Mouse (Mus musculus) T-helper 2 cell (primary cell): ENCODE results near the gene Eif4g3.

Experiments
- in situ Hi-C: fragments of 300-600 bp; cut with MboI, MseI; formaldehyde crosslinking; loops from one replicate; pipeline ENCODE4 v1.15.1; 2025; ENCODE audit warnings: high pct_unique_total_duplicates

The Eif4g3 gene

GRCm38 (mm10) chr4:138100456-138100855, 107.6 kb downstream of the Eif4g3 start:
- in situ Hi-C loops, result no loop called here

- in situ Hi-C loops, result no loop called here
Measured at GRCm38 (mm10) chr4:138101795-138102194, 109.0 kb downstream of the Eif4g3 start.

- in situ Hi-C loops, result no loop called here
Measured at GRCm38 (mm10) chr4:138102413-138102812, 109.6 kb downstream of the Eif4g3 start.

GRCm38 (mm10) chr4:138104967-138105366, 112.1 kb downstream of the Eif4g3 start:
- in situ Hi-C loops, result no loop called here

- in situ Hi-C loops, result no loop called here
Measured at GRCm38 (mm10) chr4:138107441-138108409, 114.9 kb downstream of the Eif4g3 start.

DNA sequence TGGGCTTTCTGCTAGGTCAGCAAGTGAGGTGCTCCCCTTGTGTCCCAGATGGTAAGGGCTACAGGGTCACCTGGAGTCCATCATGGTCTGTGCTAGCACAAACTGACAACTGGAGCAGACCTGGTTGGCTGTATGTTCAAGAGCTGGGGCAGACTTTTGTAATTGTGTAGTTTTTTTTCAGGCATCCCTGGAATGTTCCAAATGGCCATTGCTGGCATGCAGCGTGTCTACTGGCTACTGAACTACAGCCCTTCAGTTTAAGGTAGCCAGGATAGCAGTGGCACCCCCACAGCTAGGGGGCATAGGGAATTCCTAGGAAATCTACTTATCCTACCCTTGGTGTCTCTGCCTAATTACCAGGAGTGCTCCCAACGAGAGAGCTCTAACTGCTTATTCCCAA, 115.7 kb downstream of the Eif4g3 start:
- in situ Hi-C loops, result no loop called here

GRCm38 (mm10) chr4:138109332-138109731, 116.5 kb downstream of the Eif4g3 start:
- in situ Hi-C loops, result no loop called here

DNA sequence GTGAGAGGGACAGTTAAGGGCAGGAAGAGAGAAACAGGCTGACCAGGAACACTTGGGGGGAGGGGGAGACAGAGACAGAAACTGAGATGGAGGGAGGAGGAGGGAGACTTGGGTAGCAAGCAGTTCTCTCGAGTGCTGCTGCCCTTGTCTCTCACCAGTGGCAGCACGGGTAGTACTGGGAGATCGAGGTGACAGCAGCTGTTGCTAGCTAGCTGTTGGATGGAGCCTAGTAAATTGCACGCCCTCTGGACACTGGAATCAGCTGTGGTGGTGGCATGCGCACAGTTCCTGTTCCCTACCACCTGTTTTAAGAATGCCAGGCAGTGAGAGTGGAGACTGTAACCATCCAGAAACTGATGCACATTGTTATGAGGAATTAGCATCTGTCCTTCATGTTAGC, 119.0 kb downstream of the Eif4g3 start:
- in situ Hi-C loops, result no loop called here

- in situ Hi-C loops, result no loop called here
Measured at GRCm38 (mm10) chr4:138119740-138120139, 126.9 kb downstream of the Eif4g3 start.

- in situ Hi-C loops, result no loop called here
Measured at GRCm38 (mm10) chr4:138124046-138124445, 131.2 kb downstream of the Eif4g3 start.

DNA sequence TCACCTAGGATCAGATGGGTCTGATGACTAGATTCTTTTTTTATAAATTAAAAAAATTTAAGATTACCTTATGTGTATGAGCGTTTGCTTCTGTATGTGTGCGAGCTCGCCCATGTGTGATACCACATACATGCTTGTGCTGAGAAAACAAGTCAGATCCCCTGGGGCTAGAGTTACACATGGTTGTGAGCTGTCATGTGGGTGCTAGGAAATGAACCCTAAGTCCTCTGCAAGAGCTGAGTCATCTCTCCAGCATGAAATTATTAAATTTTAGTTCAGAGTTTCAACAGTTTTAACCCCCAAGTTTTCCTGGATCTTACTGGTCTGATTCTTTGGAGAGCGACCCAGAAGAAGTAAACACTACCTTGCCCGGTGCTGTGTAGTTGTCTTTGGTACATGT, 134.5 kb downstream of the Eif4g3 start:
- in situ Hi-C loops, result no loop called here

DNA sequence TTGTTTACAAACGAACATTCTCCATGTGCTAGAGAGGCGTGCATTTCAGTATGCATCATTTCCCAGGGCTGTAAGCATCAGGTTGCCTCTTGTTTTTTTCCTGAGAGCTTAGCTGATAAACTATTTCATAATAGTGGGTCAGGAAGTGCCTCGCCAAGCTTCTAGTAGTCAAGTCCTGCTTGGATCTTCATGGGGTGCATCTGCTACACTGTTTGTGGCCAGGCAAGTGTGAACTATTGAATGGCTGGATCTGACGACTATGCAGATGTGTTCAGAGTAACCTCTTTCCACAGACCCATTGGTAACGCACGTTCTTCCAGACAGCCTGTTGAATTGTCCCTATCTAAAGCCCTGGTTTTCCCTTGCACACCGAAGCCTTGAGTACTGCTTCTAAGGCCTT, 135.0 kb downstream of the Eif4g3 start:
- in situ Hi-C loops, result no loop called here

DNA sequence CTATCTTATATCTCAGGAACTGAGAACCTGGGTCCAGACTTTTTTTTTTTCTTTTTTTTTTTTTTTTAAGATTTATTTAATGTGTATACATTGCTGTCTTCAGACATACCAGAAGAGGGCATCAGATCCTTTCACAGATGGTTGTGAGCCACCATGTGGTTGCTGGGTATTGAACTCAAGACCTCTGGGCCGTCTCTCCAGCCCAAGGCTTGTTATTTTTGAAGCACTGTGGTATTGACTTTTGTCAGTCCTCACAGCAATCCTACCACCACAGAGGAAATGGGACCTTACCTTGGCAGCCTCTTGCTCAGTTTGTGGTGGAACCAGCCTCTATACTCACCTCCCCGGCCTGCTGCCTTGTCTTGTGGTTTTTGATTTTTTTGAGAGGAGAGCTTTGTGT, 137.3 kb downstream of the Eif4g3 start:
- in situ Hi-C loops, result no loop called here

GRCm38 (mm10) chr4:138131226-138131625, 138.4 kb downstream of the Eif4g3 start:
- in situ Hi-C loops, result no loop called here

GRCm38 (mm10) chr4:138131716-138132115, 138.9 kb downstream of the Eif4g3 start:
- in situ Hi-C loops, result no loop called here

DNA sequence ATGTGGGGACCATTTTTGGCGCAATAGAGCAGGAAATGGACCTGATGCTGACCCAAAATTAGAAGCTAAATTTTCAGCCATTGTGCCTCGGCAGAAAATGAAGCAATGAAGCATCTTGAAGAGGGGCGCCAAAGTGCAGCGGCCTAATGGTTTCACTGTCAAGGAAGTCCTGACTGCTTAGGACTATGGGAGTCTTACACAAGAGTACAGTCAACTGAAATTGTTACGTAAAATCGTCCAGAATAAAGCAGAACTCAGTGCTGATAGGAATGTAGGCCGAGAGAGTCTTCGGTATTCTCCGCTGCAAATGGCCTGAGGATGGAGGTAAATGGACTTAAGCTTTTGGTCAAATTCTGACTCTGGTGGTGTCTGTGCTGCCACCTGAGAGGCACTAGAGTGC, 140.5 kb downstream of the Eif4g3 start:
- in situ Hi-C loops, result no loop called here

GRCm38 (mm10) chr4:138137336-138137735, 144.5 kb downstream of the Eif4g3 start:
- in situ Hi-C loops, result no loop called here

- in situ Hi-C loops, result no loop called here
Measured at GRCm38 (mm10) chr4:138137804-138138203, 145.0 kb downstream of the Eif4g3 start.

DNA sequence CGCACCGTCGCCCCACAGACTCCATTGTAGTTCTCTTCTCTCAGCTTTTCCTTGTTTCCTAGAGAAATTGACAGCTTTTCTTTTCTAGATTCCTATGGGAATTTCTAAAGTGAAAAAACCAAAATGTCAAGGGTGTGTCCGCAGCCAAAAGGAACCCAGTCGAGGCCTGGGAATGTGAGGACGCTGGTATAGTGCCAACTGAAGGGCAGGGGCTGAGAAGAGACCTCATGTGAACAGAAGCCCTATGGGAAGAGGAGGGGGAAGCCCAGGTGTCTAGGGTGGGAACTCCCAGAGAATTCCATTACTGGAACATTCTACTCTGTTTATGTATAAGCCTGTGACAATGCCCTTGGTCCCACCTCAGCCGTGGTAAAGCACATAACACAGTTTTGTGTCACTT, 145.4 kb downstream of the Eif4g3 start:
- in situ Hi-C loops, result no loop called here

DNA sequence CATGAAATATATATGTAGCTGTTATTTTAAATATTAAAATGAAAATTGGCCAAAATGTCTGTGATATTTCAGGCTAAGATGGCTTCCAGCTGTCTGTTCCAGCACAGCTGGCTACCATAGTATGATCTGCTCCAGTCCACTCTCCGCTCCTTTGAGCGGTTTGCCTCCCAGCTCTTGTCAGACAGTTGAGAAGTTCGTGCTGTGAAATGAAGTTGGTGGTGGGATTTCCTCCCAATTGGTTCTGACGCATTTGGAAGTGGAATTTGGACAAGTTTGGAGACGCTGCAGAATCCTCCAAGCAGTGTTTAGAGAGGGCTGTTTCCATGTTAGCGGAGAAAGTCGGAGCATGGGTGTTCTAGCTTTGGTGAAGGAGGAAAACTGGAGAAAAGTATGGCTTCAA, 148.5 kb downstream of the Eif4g3 start:
- in situ Hi-C loops, result no loop called here

DNA sequence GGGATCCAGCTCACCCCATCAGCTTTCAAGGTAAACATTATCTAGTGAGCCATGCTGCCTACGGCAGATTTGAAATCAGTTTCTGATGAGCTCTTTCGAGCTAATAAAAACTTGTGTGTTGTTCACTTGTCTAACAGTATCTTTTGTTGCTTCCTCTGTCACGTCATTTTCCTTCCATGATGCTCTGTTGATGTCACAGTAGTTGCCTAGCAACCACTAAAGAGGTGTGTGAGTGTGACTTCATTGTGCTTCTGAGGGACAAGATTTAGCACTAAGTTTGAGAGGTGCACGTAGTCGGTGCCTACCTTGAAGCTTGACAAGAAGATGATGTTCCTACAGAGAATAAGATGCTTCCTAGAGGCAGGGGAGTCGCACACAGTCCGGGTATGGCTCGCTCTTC, 154.4 kb downstream of the Eif4g3 start:
- in situ Hi-C loops, result no loop called here

GRCm38 (mm10) chr4:138149977-138150376, 157.2 kb downstream of the Eif4g3 start:
- in situ Hi-C loops, result no loop called here

GRCm38 (mm10) chr4:138151226-138151625, 158.4 kb downstream of the Eif4g3 start:
- in situ Hi-C loops, result no loop called here
